Mouse (Mus musculus) cortical plate, adult 2 months (tissue): ENCODE results near the gene Denr.

Experiments used
- CTCF ChIP-seq: fragments of 200-500 bp; IDR thresholded peaks from 2 replicates; pipeline ENCODE4 v1.5.1; 2011; ENCODE audit warnings: mild to moderate bottlenecking, control low read depth, low read length; ENCODE audit not compliant: insufficient read depth; ENCODE audit errors: extremely low read depth
- POLR2A ChIP-seq: fragments of 200-500 bp; IDR thresholded peaks from 2 replicates; pipeline ENCODE4 v1.6.1; 2011; ENCODE audit warnings: mild to moderate bottlenecking, low read length, control low read depth; ENCODE audit not compliant: insufficient read depth; ENCODE audit errors: extremely low read depth

- TF ChIP-seq POLR2A (no peak), CTCF (no peak)
Measured at GRCm38 (mm10) chr5:123879928-123880327, 27.0 kb upstream of the Denr start, which contains the start of gene Hcar1.
